Mouse (Mus musculus): ENCODE measurements around the gene Gak.

DNA sequence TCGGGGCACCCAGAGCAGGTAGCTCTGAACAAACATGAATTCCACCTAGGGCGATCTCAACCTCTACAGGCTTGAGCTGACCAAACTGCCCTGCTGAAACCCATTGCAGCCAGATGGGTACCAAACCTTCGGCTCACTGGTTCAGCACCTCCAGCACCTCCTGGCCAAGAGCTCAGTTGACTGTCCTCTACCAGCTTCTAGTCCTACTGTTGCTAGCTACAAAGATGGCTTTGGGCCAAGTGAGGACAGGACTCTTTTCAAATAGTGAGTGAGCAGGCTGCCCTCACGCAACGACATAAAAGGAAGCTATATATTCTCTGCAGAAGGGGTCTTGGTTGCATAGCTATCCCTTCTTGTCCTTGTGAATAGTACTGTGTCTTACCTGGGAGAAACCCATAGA lies 81.9 kb downstream of the Gak start:
- no peak for TF ChIP-seq POLR2A (IDR thresholded peaks at IDR 0.05; ENCODE audit: insufficient read depth, low read depth, low read length)
- TF ChIP-seq CTCF (IDR thresholded peaks at IDR 0.05; ENCODE audit: insufficient read depth, low read depth, low read length), result no peak
